Mouse (Mus musculus) embryonic facial prominence, embryonic 11.5 days (tissue): Measurements from ENCODE around the gene Entpd2. TPM values are rescaled to one million over a fixed set of nuclear protein-coding genes. Genes with fewer than 3 reads are reported as not detected.

Source experiments
- ATAC-seq: fragments of 200-750 bp; cut with Nextera tagmentation; replicated peaks from 2 replicates; pipeline ENCODE4 v1.8.0; 2017; ENCODE audit warnings: low read depth; ENCODE audit not compliant: insufficient number of reproducible peaks, low FRiP score, low TSS enrichment
- DNase-seq: peaks from one replicate; pipeline ENCODE4 v3.0.0-alpha.2; 2015; ENCODE audit warnings: low spot score
- H3K27ac ChIP-seq: fragments of 300-500 bp; sonication (generic); replicated peaks from 2 replicates; pipeline ENCODE4 v1.5.1; 2014; ENCODE audit warnings: mild to moderate bottlenecking, low read depth, low read length, control low read depth
- H3K27me3 ChIP-seq: fragments of 300-500 bp; sonication (generic); 2 replicates; pipeline ENCODE4 v1.6.1; 2014; ENCODE audit warnings: mild to moderate bottlenecking, low read length, moderate library complexity, mixed read lengths; ENCODE audit not compliant: control insufficient read depth, insufficient read depth
- H3K36me3 ChIP-seq: fragments of 300-500 bp; sonication (generic); replicated peaks from 2 replicates; pipeline ENCODE4 v1.6.1; 2014; ENCODE audit warnings: low read depth, mild to moderate bottlenecking, low read length, moderate library complexity, mixed read lengths; ENCODE audit not compliant: control insufficient read depth, insufficient read depth
- H3K4me1 ChIP-seq: fragments of 300-500 bp; sonication (generic); 2 replicates; pipeline ENCODE4 v1.6.1; 2014; ENCODE audit warnings: low read length, mixed read lengths; ENCODE audit not compliant: control insufficient read depth, insufficient read depth
- H3K4me2 ChIP-seq: fragments of 300-500 bp; sonication (generic); 2 replicates; pipeline ENCODE4 v1.6.1; 2014; ENCODE audit warnings: low read depth, mild to moderate bottlenecking, control low read depth, low read length, moderate library complexity
- H3K4me3 ChIP-seq: fragments of 300-500 bp; sonication (generic); 2 replicates; pipeline ENCODE4 v1.5.1; 2014; ENCODE audit warnings: low read depth, low read length, control low read depth
- H3K9ac ChIP-seq: fragments of 300-500 bp; sonication (generic); replicated peaks from 2 replicates; pipeline ENCODE4 v1.6.1; 2014; ENCODE audit warnings: mild to moderate bottlenecking, control low read depth, low read length
- H3K9me3 ChIP-seq: fragments of 300-500 bp; sonication (generic); replicated peaks from 2 replicates; pipeline ENCODE4 v1.6.1; 2016; ENCODE audit warnings: mild to moderate bottlenecking, low read length, inconsistent platforms, mixed read lengths; ENCODE audit not compliant: control insufficient read depth
- WGBS: fragments of 180-500 bp; shearing (Covaris S2); extraction: QIAGEN DNeasy Blood & Tissue Kit; methylation state at CpG from one replicate; pipeline ENCODE4 v1.1.7; 2014; 5-methylcytosine and 5-hydroxymethylcytosine counted together
- polyA plus RNA-seq: library from polyadenylated mRNA; unstranded; fragments of >200 nt; fragmentation: Nextera tagmentation; extraction: Ambion mirVana; gene quantifications from 2 replicates; pipeline ENCODE4 v1.2.1, GENCODE M21; 2014

Gene Entpd2
- polyA plus RNA-seq, 1 experiment from 2014 or later, result 0.10 TPM

GRCm38 (mm10) chr2:25372644-25373391, 22.9 kb upstream of the Entpd2 start:
- ATAC-seq, result no peak
- peak overlapping the region; percentile 82 for H3K9ac ChIP-seq
- no peaks in the 10 kb centered on the region for H3K27me3 ChIP-seq
- peak overlapping the region; percentile 96 for H3K4me2 ChIP-seq
- H3K9me3 ChIP-seq, result no peaks in the 10 kb centered on the region
- no peaks in the 10 kb centered on the region; the same call in none of the 2 replicates for H3K36me3 ChIP-seq
- peak overlapping the region; percentile 79 for H3K4me3 ChIP-seq
- WGBS, result 3% methylated on average over 42 of the region's 42 CpGs
- DNase-seq, result no peak
- peaks cover 8% of the 10 kb centered on the region for H3K4me1 ChIP-seq
- H3K27ac ChIP-seq, result no peak overlapping the region

- Histone ChIP-seq H3K4me1 (peaks cover 8% of the 10 kb centered on the region), H3K9me3 (no peaks in the 10 kb centered on the region), H3K36me3 (no peaks in the 10 kb centered on the region; the same call in none of the 2 replicates), H3K27ac (no peak overlapping the region), H3K9ac (peak overlapping the region; percentile 82), H3K27me3 (no peaks in the 10 kb centered on the region), H3K4me2 (peak overlapping the region; percentile 96), H3K4me3 (peak overlapping the region; percentile 79)
- WGBS, result 23% methylated on average over 2 of the region's 2 CpGs
- no peak for ATAC-seq
- DNase-seq, result no peak
Measured at GRCm38 (mm10) chr2:25373431-25373830, 22.2 kb upstream of the Entpd2 start.

- H3K9ac ChIP-seq, result no peak overlapping the region
- no peak overlapping the region for H3K4me3 ChIP-seq
- DNase-seq (peak; percentile 69), ATAC-seq (no peak)
- WGBS, result 60% methylated on average over 4 of the region's 4 CpGs
- no peaks in the 10 kb centered on the region; the same call in none of the 2 replicates for H3K36me3 ChIP-seq
- H3K9me3 ChIP-seq, result no peaks in the 10 kb centered on the region
- H3K4me2 ChIP-seq, result no peak overlapping the region
- H3K27me3 ChIP-seq, result no peaks in the 10 kb centered on the region
- H3K4me1 ChIP-seq, result peaks cover 8% of the 10 kb centered on the region
- no peak overlapping the region for H3K27ac ChIP-seq
Measured at GRCm38 (mm10) chr2:25376589-25376988, 19.1 kb upstream of the Entpd2 start.

GRCm38 (mm10) chr2:25384492-25384891, 11.2 kb upstream of the Entpd2 start:
- no peak for ATAC-seq
- H3K4me2 ChIP-seq, result no peak overlapping the region
- 85% methylated on average over 5 of the region's 5 CpGs for WGBS
- H3K4me1 ChIP-seq, result no peaks in the 10 kb centered on the region
- no peaks in the 10 kb centered on the region for H3K36me3 ChIP-seq
- no peaks in the 10 kb centered on the region for H3K9me3 ChIP-seq
- no peaks in the 10 kb centered on the region for H3K27me3 ChIP-seq
- no peak overlapping the region for H3K9ac ChIP-seq
- H3K4me3 ChIP-seq, result no peak overlapping the region
- no peak overlapping the region for H3K27ac ChIP-seq
- DNase-seq, result no peak

- ATAC-seq (no peak), DNase-seq (no peak)
- no peak overlapping the region for H3K27ac ChIP-seq
- H3K27me3 ChIP-seq, result peaks cover 17% of the 10 kb centered on the region
- peaks cover 5% of the 10 kb centered on the region for H3K4me1 ChIP-seq
- no peak overlapping the region for H3K4me2 ChIP-seq
- no peaks in the 10 kb centered on the region for H3K9me3 ChIP-seq
- WGBS, result 73% methylated on average over 5 of the region's 5 CpGs
- H3K9ac ChIP-seq, result no peak overlapping the region
- H3K36me3 ChIP-seq, result no peaks in the 10 kb centered on the region
- no peak overlapping the region for H3K4me3 ChIP-seq
Measured at GRCm38 (mm10) chr2:25391266-25391665, 4.4 kb upstream of the Entpd2 start.

GRCm38 (mm10) chr2:25394281-25395221, 1.1 kb upstream of the Entpd2 start:
- Histone ChIP-seq H3K4me1 (peaks cover 5% of the 10 kb centered on the region), H3K9me3 (no peaks in the 10 kb centered on the region), H3K4me2 (no peak overlapping the region), H3K4me3 (no peak overlapping the region), H3K27me3 (peaks cover 28% of the 10 kb centered on the region), H3K27ac (no peak overlapping the region), H3K9ac (no peak overlapping the region), H3K36me3 (no peaks in the 10 kb centered on the region)
- ATAC-seq (no peak), DNase-seq (no peak)
- 38% methylated on average over 3 of the region's 3 CpGs for WGBS

- H3K4me3 ChIP-seq, result no peak overlapping the region
Measured at GRCm38 (mm10) chr2:25396597-25396983, 916 bp downstream of the Entpd2 start.

GRCm38 (mm10) chr2:25397010-25397409, 1.3 kb downstream of the Entpd2 start:
- Histone ChIP-seq H3K9me3 (no peaks in the 10 kb centered on the region), H3K4me3 (no peak overlapping the region), H3K4me1 (peaks cover 5% of the 10 kb centered on the region), H3K27me3 (peaks cover 32% of the 10 kb centered on the region), H3K36me3 (no peaks in the 10 kb centered on the region), H3K27ac (no peak overlapping the region), H3K4me2 (no peak overlapping the region), H3K9ac (no peak overlapping the region)
- 40% methylated on average over 1 of the region's 1 CpGs for WGBS
- ATAC-seq, result no peak
- DNase-seq, result no peak

More at GRCm38 (mm10) chr2:25396597-25396983, 916 bp downstream of the Entpd2 start:
- Histone ChIP-seq H3K4me2 (no peak overlapping the region; the same call in 1 of the 2 replicates), H3K36me3 (no peaks in the 10 kb centered on the region), H3K9me3 (no peaks in the 10 kb centered on the region), H3K4me1 (peaks cover 5% of the 10 kb centered on the region), H3K27ac (no peak overlapping the region), H3K27me3 (peaks cover 31% of the 10 kb centered on the region), H3K9ac (no peak overlapping the region)
- ATAC-seq, result no peak
- 16% methylated on average over 3 of the region's 3 CpGs for WGBS
- no peak for DNase-seq
